Comparison of ENCODE assay signal across 23 mouse cellular contexts in the genomic region with DNA sequence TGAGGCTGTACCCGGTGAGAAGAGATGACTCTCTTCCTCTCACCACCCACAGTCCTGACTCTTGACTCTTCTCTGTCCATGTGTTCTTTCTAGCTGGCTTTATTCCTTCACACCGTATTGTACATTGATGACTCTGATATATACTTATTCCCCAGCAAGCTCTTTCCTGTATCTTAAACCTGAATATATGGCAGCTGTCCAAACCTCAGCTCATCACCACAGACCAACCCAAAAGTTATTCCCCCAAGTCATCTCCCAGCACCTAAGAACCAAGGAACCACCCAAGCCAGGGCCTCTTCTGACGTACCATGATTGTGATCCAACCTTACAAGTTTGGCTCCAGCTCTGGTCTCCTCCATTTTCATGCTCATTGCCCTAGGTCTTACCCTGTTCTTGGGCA.
"Had no signal": no experiment of that assay in that cellular context is flagged by ENCODE, and none has a peak within 500 bp of the region (broad histone marks: within the 10 kb centered on the region; RNA-seq: fewer than 3 reads in every experiment).

No protein-coding gene starts in this region.

- DNase-seq: gastrocnemius, adult 2 months; gastrocnemius, postnatal 10 days; gastrocnemius, postnatal 25 days; heart, adult 18-20 months; heart, postnatal 14 days; heart, postnatal 36 days; kidney, adult 18-20 months; kidney, adult 8-10 months; kidney, postnatal 10 days; kidney, postnatal 25 days; kidney, postnatal 4 days had no signal

- H3K4me3 ChIP-seq: gastrocnemius, adult 2 months; heart, embryonic 13.5 days; heart, embryonic 15.5 days; hindbrain, embryonic 13.5 days; hindbrain, embryonic 15.5 days; layer of hippocampus, adult 2 months; left cerebral cortex, adult 2 months; limb, embryonic 13.5 days; limb, embryonic 15.5 days; liver, embryonic 12.5 days had no signal

- H3K9ac ChIP-seq: heart, embryonic 13.5 days; heart, embryonic 15.5 days; hindbrain, embryonic 13.5 days; hindbrain, embryonic 15.5 days; limb, embryonic 13.5 days; limb, embryonic 15.5 days; liver, embryonic 12.5 days; liver, embryonic 14.5 days had no signal

- H3K36me3 ChIP-seq: heart, embryonic 13.5 days; heart, embryonic 15.5 days; hindbrain, embryonic 13.5 days; hindbrain, embryonic 15.5 days; limb, embryonic 13.5 days; limb, embryonic 15.5 days; liver, embryonic 12.5 days had no signal

- ATAC-seq: hindbrain, postnatal 0 days; intestine, postnatal 0 days; liver, embryonic 12.5 days had no signal

- H3K27ac ChIP-seq: gastrocnemius, adult 2 months; heart, embryonic 13.5 days; heart, embryonic 15.5 days; hindbrain, embryonic 13.5 days; hindbrain, embryonic 15.5 days; hindbrain, postnatal 0 days; layer of hippocampus, adult 2 months; left cerebral cortex, adult 2 months; limb, embryonic 13.5 days; limb, embryonic 15.5 days; liver, embryonic 12.5 days; liver, embryonic 14.5 days had no signal

- H3K9me3 ChIP-seq: heart, embryonic 13.5 days; heart, embryonic 15.5 days; hindbrain, embryonic 13.5 days; hindbrain, embryonic 15.5 days; limb, embryonic 13.5 days; limb, embryonic 15.5 days; liver, embryonic 12.5 days had no signal

- H3K27me3 ChIP-seq: heart, embryonic 13.5 days; heart, embryonic 15.5 days; hindbrain, embryonic 13.5 days; hindbrain, embryonic 15.5 days; limb, embryonic 13.5 days; limb, embryonic 15.5 days; liver, embryonic 12.5 days had no signal

- H3K4me1 ChIP-seq: heart, embryonic 13.5 days; heart, embryonic 15.5 days; hindbrain, embryonic 13.5 days; hindbrain, embryonic 15.5 days; liver, embryonic 12.5 days had no signal
